Mouse (Mus musculus) lung, postnatal 10 days (tissue): ENCODE measurements around the gene Atg101.

Experiments
- DNase-seq: peaks from one replicate; pipeline ENCODE4 v3.0.0; 2021

The Atg101 gene

GRCm38 (mm10) chr15:101287361-101287760 lies 3.3 kb downstream of the Atg101 start:
- no peak for DNase-seq

GRCm38 (mm10) chr15:101290354-101290753 lies 6.3 kb downstream of the Atg101 start:
- DNase-seq = no peak

- DNase-seq = peak; percentile 58
These were observed 7.9 kb downstream of the Atg101 start for GRCm38 (mm10) chr15:101292012-101292411.

- peak; percentile 48 for DNase-seq
These were observed 9.1 kb downstream of the Atg101 start, which contains the start of gene 6030408B16Rik for GRCm38 (mm10) chr15:101293025-101293621. 6030408B16Rik (plus strand) TSS chr15:101293212.

- peak; percentile 77 for DNase-seq
These were observed 10.2 kb downstream of the Atg101 start for GRCm38 (mm10) chr15:101294028-101294894.

GRCm38 (mm10) chr15:101295106-101295505 lies 11.0 kb downstream of the Atg101 start:
- peak; percentile 82 for DNase-seq

GRCm38 (mm10) chr15:101295616-101296015 lies 11.5 kb downstream of the Atg101 start:
- no peak for DNase-seq

GRCm38 (mm10) chr15:101296091-101296490 lies 12.0 kb downstream of the Atg101 start:
- no peak for DNase-seq

- DNase-seq = no peak
These were observed 13.9 kb downstream of the Atg101 start for GRCm38 (mm10) chr15:101297988-101298387.

GRCm38 (mm10) chr15:101298550-101298949 lies 14.5 kb downstream of the Atg101 start:
- no peak for DNase-seq

GRCm38 (mm10) chr15:101299480-101299960 lies 15.4 kb downstream of the Atg101 start:
- no peak for DNase-seq

GRCm38 (mm10) chr15:101300128-101300527 lies 16.1 kb downstream of the Atg101 start:
- no peak for DNase-seq

GRCm38 (mm10) chr15:101302201-101302600 lies 18.1 kb downstream of the Atg101 start:
- DNase-seq = no peak

- DNase-seq = no peak
These were observed 19.8 kb downstream of the Atg101 start for GRCm38 (mm10) chr15:101303830-101304229.

- no peak for DNase-seq
These were observed 22.4 kb downstream of the Atg101 start for GRCm38 (mm10) chr15:101306459-101306858.

GRCm38 (mm10) chr15:101308440-101309348 lies 24.6 kb downstream of the Atg101 start:
- no peak for DNase-seq

GRCm38 (mm10) chr15:101309493-101309892 lies 25.4 kb downstream of the Atg101 start:
- no peak for DNase-seq

GRCm38 (mm10) chr15:101311087-101311770 lies 27.2 kb downstream of the Atg101 start:
- peak; percentile 49 for DNase-seq

- DNase-seq = no peak
These were observed 27.9 kb downstream of the Atg101 start for GRCm38 (mm10) chr15:101312006-101312405.

GRCm38 (mm10) chr15:101315378-101315777 lies 31.3 kb downstream of the Atg101 start:
- no peak for DNase-seq

- DNase-seq = peak; percentile 96
These were observed 31.8 kb downstream of the Atg101 start for GRCm38 (mm10) chr15:101315832-101316231.

- DNase-seq = no peak
These were observed 32.3 kb downstream of the Atg101 start for GRCm38 (mm10) chr15:101316279-101316912.
